Mouse (Mus musculus): ENCODE data around the gene Rad54l.

GRCm38 (mm10) chr4:116173072-116173471, 49.6 kb upstream of the Rad54l start, which contains the start of the genes 1700042G07Rik and Gm49337:
- TF ChIP-seq CTCF (IDR thresholded peaks at IDR 0.05; ENCODE audit: low read depth, low read length) (no peak), GATA1 (IDR thresholded peaks at IDR 0.05; ENCODE audit: borderline replicate concordance, low read length) (no peak), GATA2 (IDR thresholded peaks at IDR 0.05; ENCODE audit: borderline replicate concordance, low read depth, low read length) (no peak), TAL1 (conservative IDR thresholded peaks at IDR 0.05; ENCODE audit: low read depth, low read length) (no peak)

Measured in G1E (cell line).